Mouse (Mus musculus) frontal cortex, adult (tissue): ENCODE data around the gene Fxyd3.

Experiments used
- ATAC-seq: cut with Nextera tagmentation; 2 replicates; pipeline ENCODE4 v1.9.2; 2017; ENCODE audit warnings: mild to moderate bottlenecking, moderate library complexity, mixed read lengths; ENCODE audit not compliant: low TSS enrichment

Fxyd3 gene

GRCm38 (mm10) chr7:31076492-31076891, at the start of gene Fxyd3:
Gene Fxyd3 (minus strand): TSS chr7:31076704.
- no peak for ATAC-seq

- no peak for ATAC-seq
Measured at GRCm38 (mm10) chr7:31125116-31125515, 48.6 kb upstream of the Fxyd3 start.

GRCm38 (mm10) chr7:31124381-31124780, 47.9 kb upstream of the Fxyd3 start:
- ATAC-seq, result no peak

GRCm38 (mm10) chr7:31123697-31124096, 47.2 kb upstream of the Fxyd3 start:
- no peak for ATAC-seq

- no peak for ATAC-seq
Measured at GRCm38 (mm10) chr7:31122641-31123631, 46.4 kb upstream of the Fxyd3 start.

- ATAC-seq, result no peak
Measured at GRCm38 (mm10) chr7:31119556-31119955, 43.1 kb upstream of the Fxyd3 start.

- peak; percentile 44; the same call in 1 of the 2 replicates for ATAC-seq
Measured at GRCm38 (mm10) chr7:31118486-31118885, 42.0 kb upstream of the Fxyd3 start.

GRCm38 (mm10) chr7:31117465-31117864, 41.0 kb upstream of the Fxyd3 start:
- 0 out of 2 replicates have a peak, but pooled peaks have one; percentile 6 for ATAC-seq

- no peak for ATAC-seq
Measured at GRCm38 (mm10) chr7:31116721-31117145, 40.2 kb upstream of the Fxyd3 start.

GRCm38 (mm10) chr7:31115587-31116043, 39.1 kb upstream of the Fxyd3 start:
- ATAC-seq, result no peak

- no peak for ATAC-seq
Measured at GRCm38 (mm10) chr7:31115182-31115581, 38.7 kb upstream of the Fxyd3 start, which contains the start of gene Hpn. Gene Hpn (minus strand): TSS chr7:31115290.

- no peak for ATAC-seq
Measured at GRCm38 (mm10) chr7:31114646-31115045, 38.1 kb upstream of the Fxyd3 start.

GRCm38 (mm10) chr7:31113800-31114199, 37.3 kb upstream of the Fxyd3 start:
- ATAC-seq, result no peak

- no peak for ATAC-seq
Measured at GRCm38 (mm10) chr7:31112036-31112435, 35.5 kb upstream of the Fxyd3 start.

- no peak for ATAC-seq
Measured at GRCm38 (mm10) chr7:31110861-31111385, 34.4 kb upstream of the Fxyd3 start.

GRCm38 (mm10) chr7:31109796-31110195, 33.3 kb upstream of the Fxyd3 start:
- no peak for ATAC-seq

- no peak for ATAC-seq
Measured at GRCm38 (mm10) chr7:31109091-31109490, 32.6 kb upstream of the Fxyd3 start.

- no peak for ATAC-seq
Measured at GRCm38 (mm10) chr7:31107781-31108180, 31.3 kb upstream of the Fxyd3 start.

- ATAC-seq, result no peak
Measured at GRCm38 (mm10) chr7:31106166-31106565, 29.7 kb upstream of the Fxyd3 start.

- ATAC-seq, result peak; percentile 88
Measured at GRCm38 (mm10) chr7:31105061-31105768, 28.7 kb upstream of the Fxyd3 start.

GRCm38 (mm10) chr7:31100786-31101185, 24.3 kb upstream of the Fxyd3 start:
- ATAC-seq, result no peak

- no peak for ATAC-seq
Measured at GRCm38 (mm10) chr7:31099612-31099982, 23.1 kb upstream of the Fxyd3 start.
